Mouse (Mus musculus): Measurements from ENCODE around the gene Srpk2. TPM values are rescaled to one million over a fixed set of nuclear protein-coding genes. Genes with fewer than 3 reads are reported as not detected.

Srpk2 gene
- polyA plus RNA-seq, 1 experiment from 2014 or later: 101 TPM

DNA sequence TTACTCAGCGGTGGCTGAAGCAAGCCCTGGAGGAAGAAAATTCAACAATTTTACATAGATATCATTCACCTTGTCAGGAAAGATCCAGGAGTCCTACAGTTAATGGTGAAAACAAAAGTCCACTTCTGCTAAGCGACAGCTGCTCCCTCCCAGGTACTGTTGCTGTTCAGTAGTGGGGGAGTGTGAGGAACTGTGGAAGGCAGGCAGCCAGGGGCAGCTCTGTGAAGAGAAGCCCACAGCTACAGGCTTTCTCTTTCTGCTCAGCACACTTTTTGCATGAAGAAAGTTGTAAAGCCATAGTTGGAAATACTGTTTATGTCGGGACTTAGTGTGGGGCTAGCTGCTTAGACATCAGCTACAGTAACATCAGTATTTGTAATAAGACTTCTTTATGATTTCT is 188.0 kb downstream of the Srpk2 start:
- no peak overlapping the region for H3K9ac ChIP-seq (replicated peaks; ENCODE audit: low read depth, low read length)
- H3K4me2 ChIP-seq (ENCODE audit: low read length): no peak overlapping the region
- no peak overlapping the region for H3K27ac ChIP-seq (ENCODE audit: low read length)
- no peak for ATAC-seq
- WGBS: 88% methylated on average over 3 of the region's 3 CpGs
- no peaks in the 10 kb centered on the region for H3K27me3 ChIP-seq (replicated peaks; ENCODE audit: control insufficient read depth, insufficient read depth, low read length)
- no peaks in the 10 kb centered on the region; the same call in 1 of the 2 replicates for H3K4me1 ChIP-seq (replicated peaks; ENCODE audit: control insufficient read depth, insufficient read depth, low read length)
- H3K4me3 ChIP-seq (replicated peaks; ENCODE audit: low read length): no peak overlapping the region
- no peaks in the 10 kb centered on the region for H3K9me3 ChIP-seq (ENCODE audit: control insufficient read depth, low read length)
- H3K36me3 ChIP-seq (ENCODE audit: control insufficient read depth, insufficient read depth): peaks cover 67% of the 10 kb centered on the region

DNA sequence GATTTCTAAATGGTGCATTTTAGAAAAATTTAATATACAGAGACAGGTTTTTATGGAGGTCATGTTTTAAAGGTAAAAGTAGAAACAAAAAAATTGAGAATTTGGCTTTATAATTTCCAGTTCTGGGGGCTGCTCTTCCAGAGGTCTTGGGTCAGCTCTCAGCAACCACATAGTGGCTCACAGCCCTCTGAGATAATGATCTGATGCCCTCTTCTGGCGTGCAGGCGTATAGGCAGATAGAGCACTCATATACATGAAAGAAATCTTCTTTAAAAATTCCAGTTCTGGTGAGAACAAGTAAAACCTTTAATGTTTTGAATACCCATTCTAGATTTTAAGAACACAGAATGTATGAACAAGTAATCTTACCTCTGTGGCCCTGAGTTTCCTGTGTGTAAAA is 193.6 kb downstream of the Srpk2 start:
- Histone ChIP-seq H3K4me3 (replicated peaks; ENCODE audit: low read length) (no peak overlapping the region), H3K4me1 (replicated peaks; ENCODE audit: control insufficient read depth, insufficient read depth, low read length) (no peaks in the 10 kb centered on the region; the same call in 1 of the 2 replicates), H3K9ac (replicated peaks; ENCODE audit: low read depth, low read length) (no peak overlapping the region), H3K4me2 (ENCODE audit: low read length) (no peak overlapping the region), H3K36me3 (ENCODE audit: control insufficient read depth, insufficient read depth) (peaks cover 59% of the 10 kb centered on the region), H3K27me3 (replicated peaks; ENCODE audit: control insufficient read depth, insufficient read depth, low read length) (no peaks in the 10 kb centered on the region), H3K9me3 (ENCODE audit: control insufficient read depth, low read length) (no peaks in the 10 kb centered on the region), H3K27ac (ENCODE audit: low read length) (no peak overlapping the region)
- WGBS: 30% methylated on average over 2 of the region's 2 CpGs
- ATAC-seq: peak; percentile 79

GRCm38 (mm10) chr5:23489231-23489630 is 195.2 kb downstream of the Srpk2 start:
- Histone ChIP-seq H3K36me3 (ENCODE audit: control insufficient read depth, insufficient read depth) (peaks cover 48% of the 10 kb centered on the region), H3K9me3 (ENCODE audit: control insufficient read depth, low read length) (no peaks in the 10 kb centered on the region), H3K27ac (ENCODE audit: low read length) (no peak overlapping the region), H3K4me1 (replicated peaks; ENCODE audit: control insufficient read depth, insufficient read depth, low read length) (no peaks in the 10 kb centered on the region; the same call in 1 of the 2 replicates), H3K4me2 (ENCODE audit: low read length) (no peak overlapping the region), H3K9ac (replicated peaks; ENCODE audit: low read depth, low read length) (no peak overlapping the region), H3K27me3 (replicated peaks; ENCODE audit: control insufficient read depth, insufficient read depth, low read length) (no peaks in the 10 kb centered on the region), H3K4me3 (replicated peaks; ENCODE audit: low read length) (no peak overlapping the region)
- 92% methylated on average over 4 of the region's 4 CpGs for WGBS
- ATAC-seq: no peak

GRCm38 (mm10) chr5:23483811-23484210 is 200.6 kb downstream of the Srpk2 start:
- Histone ChIP-seq H3K4me1 (replicated peaks; ENCODE audit: control insufficient read depth, insufficient read depth, low read length) (no peaks in the 10 kb centered on the region), H3K36me3 (ENCODE audit: control insufficient read depth, insufficient read depth) (peaks cover 41% of the 10 kb centered on the region), H3K9ac (replicated peaks; ENCODE audit: low read depth, low read length) (no peak overlapping the region), H3K27me3 (replicated peaks; ENCODE audit: control insufficient read depth, insufficient read depth, low read length) (no peaks in the 10 kb centered on the region), H3K4me3 (replicated peaks; ENCODE audit: low read length) (no peak overlapping the region), H3K9me3 (ENCODE audit: control insufficient read depth, low read length) (no peaks in the 10 kb centered on the region), H3K27ac (ENCODE audit: low read length) (no peak overlapping the region), H3K4me2 (ENCODE audit: low read length) (no peak overlapping the region)
- ATAC-seq: no peak
- WGBS: 86% methylated on average over 7 of the region's 7 CpGs

GRCm38 (mm10) chr5:23473098-23473873 is 211.1 kb downstream of the Srpk2 start:
- no peak for ATAC-seq
- Histone ChIP-seq H3K4me3 (replicated peaks; ENCODE audit: low read length) (no peak overlapping the region), H3K4me2 (ENCODE audit: low read length) (no peak overlapping the region), H3K9ac (replicated peaks; ENCODE audit: low read depth, low read length) (no peak overlapping the region), H3K9me3 (ENCODE audit: control insufficient read depth, low read length) (no peaks in the 10 kb centered on the region), H3K36me3 (ENCODE audit: control insufficient read depth, insufficient read depth) (peaks cover 39% of the 10 kb centered on the region), H3K27me3 (replicated peaks; ENCODE audit: control insufficient read depth, insufficient read depth, low read length) (no peaks in the 10 kb centered on the region), H3K27ac (ENCODE audit: low read length) (no peak overlapping the region), H3K4me1 (replicated peaks; ENCODE audit: control insufficient read depth, insufficient read depth, low read length) (no peaks in the 10 kb centered on the region)
- 79% methylated on average over 6 of the region's 6 CpGs for WGBS

DNA sequence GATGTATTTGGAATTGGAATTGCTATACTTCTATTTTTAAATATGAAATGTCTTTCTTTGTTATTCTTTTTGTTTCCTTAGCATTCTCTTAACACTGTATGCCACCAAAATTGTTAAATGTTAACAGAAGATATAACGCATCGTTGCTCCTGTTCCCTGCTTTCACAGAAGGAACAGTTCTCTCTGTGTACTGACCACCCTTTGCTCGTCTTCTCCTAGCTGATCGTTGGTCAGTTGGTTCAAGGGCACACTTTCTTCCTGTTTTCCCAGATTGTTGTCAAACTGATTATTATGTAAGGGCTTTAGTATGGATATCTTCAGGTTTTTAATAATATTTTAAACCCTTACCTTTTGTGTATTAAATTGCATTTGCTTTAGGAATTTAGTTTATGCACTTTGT is 217.9 kb downstream of the Srpk2 start:
- Histone ChIP-seq H3K4me3 (replicated peaks; ENCODE audit: low read length) (no peak overlapping the region), H3K27ac (ENCODE audit: low read length) (no peak overlapping the region), H3K27me3 (replicated peaks; ENCODE audit: control insufficient read depth, insufficient read depth, low read length) (no peaks in the 10 kb centered on the region), H3K4me1 (replicated peaks; ENCODE audit: control insufficient read depth, insufficient read depth, low read length) (no peaks in the 10 kb centered on the region), H3K9ac (replicated peaks; ENCODE audit: low read depth, low read length) (no peak overlapping the region), H3K36me3 (ENCODE audit: control insufficient read depth, insufficient read depth) (peaks cover 22% of the 10 kb centered on the region), H3K4me2 (ENCODE audit: low read length) (no peak overlapping the region), H3K9me3 (ENCODE audit: control insufficient read depth, low read length) (no peaks in the 10 kb centered on the region)
- WGBS: 89% methylated on average over 4 of the region's 4 CpGs
- ATAC-seq: no peak

DNA sequence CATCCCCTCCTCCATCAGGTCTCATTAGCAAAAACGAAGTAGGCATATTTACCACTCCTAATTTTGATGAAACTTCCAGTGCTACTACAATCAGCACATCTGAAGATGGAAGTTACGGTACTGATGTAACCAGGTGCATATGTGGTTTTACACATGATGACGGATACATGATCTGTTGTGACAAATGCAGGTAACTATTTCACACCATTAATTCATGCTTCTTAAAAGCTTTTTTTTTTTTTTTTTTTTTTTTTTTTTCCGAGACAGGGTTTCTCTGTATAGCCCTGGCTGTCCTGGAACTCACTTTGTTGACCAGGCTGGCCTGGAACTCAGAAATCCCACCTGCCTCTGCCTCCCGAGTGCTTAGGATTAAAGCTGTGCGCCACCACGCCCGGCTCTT is 219.7 kb downstream of the Srpk2 start:
- no peaks in the 10 kb centered on the region for H3K27me3 ChIP-seq (replicated peaks; ENCODE audit: control insufficient read depth, insufficient read depth, low read length)
- H3K4me1 ChIP-seq (replicated peaks; ENCODE audit: control insufficient read depth, insufficient read depth, low read length): no peaks in the 10 kb centered on the region
- H3K27ac ChIP-seq (ENCODE audit: low read length): no peak overlapping the region
- H3K4me3 ChIP-seq (replicated peaks; ENCODE audit: low read length): no peak overlapping the region
- WGBS: 85% methylated on average over 8 of the region's 8 CpGs
- H3K9ac ChIP-seq (replicated peaks; ENCODE audit: low read depth, low read length): no peak overlapping the region
- no peaks in the 10 kb centered on the region for H3K9me3 ChIP-seq (ENCODE audit: control insufficient read depth, low read length)
- peaks cover 13% of the 10 kb centered on the region for H3K36me3 ChIP-seq (ENCODE audit: control insufficient read depth, insufficient read depth)
- no peak for ATAC-seq
- H3K4me2 ChIP-seq (ENCODE audit: low read length): no peak overlapping the region

DNA sequence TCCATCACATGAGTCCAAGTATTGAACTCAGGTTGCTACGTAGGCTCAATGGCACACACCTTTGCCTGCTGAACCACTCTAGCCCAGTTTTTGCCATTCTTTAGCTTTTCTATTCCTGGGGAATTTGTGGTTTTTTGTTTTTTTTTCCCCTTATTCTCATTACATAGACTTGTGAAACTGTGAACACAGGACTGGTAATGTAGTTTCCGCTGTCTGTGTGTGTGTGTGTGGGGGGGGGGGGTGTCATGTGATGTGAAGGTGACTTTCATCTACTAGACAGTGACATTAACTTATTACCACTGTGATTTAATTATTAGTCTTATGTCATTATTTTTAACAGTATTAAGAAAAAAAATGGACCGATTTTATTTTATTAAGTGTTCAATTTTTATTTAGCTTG is 220.2 kb downstream of the Srpk2 start:
- Histone ChIP-seq H3K36me3 (ENCODE audit: control insufficient read depth, insufficient read depth) (peaks cover 13% of the 10 kb centered on the region), H3K4me1 (replicated peaks; ENCODE audit: control insufficient read depth, insufficient read depth, low read length) (no peaks in the 10 kb centered on the region), H3K27ac (ENCODE audit: low read length) (no peak overlapping the region), H3K4me2 (ENCODE audit: low read length) (no peak overlapping the region), H3K9ac (replicated peaks; ENCODE audit: low read depth, low read length) (no peak overlapping the region), H3K4me3 (replicated peaks; ENCODE audit: low read length) (no peak overlapping the region), H3K27me3 (replicated peaks; ENCODE audit: control insufficient read depth, insufficient read depth, low read length) (no peaks in the 10 kb centered on the region), H3K9me3 (ENCODE audit: control insufficient read depth, low read length) (no peaks in the 10 kb centered on the region)
- no peak for ATAC-seq
- 94% methylated on average over 3 of the region's 3 CpGs for WGBS

GRCm38 (mm10) chr5:23461688-23462087 is 222.7 kb downstream of the Srpk2 start:
- 7% methylated on average over 2 of the region's 2 CpGs for WGBS
- H3K9ac ChIP-seq (replicated peaks; ENCODE audit: low read depth, low read length): no peak overlapping the region
- H3K9me3 ChIP-seq (ENCODE audit: control insufficient read depth, low read length): no peaks in the 10 kb centered on the region
- H3K4me1 ChIP-seq (replicated peaks; ENCODE audit: control insufficient read depth, insufficient read depth, low read length): 0 out of 2 replicates have a peak, but pooled peaks cover 5% of the 10 kb centered on the region
- no peak for ATAC-seq
- no peak overlapping the region for H3K4me3 ChIP-seq (replicated peaks; ENCODE audit: low read length)
- H3K4me2 ChIP-seq (ENCODE audit: low read length): no peak overlapping the region
- H3K27me3 ChIP-seq (replicated peaks; ENCODE audit: control insufficient read depth, insufficient read depth, low read length): no peaks in the 10 kb centered on the region
- peaks cover 2% of the 10 kb centered on the region; the same call in 1 of the 2 replicates for H3K36me3 ChIP-seq (ENCODE audit: control insufficient read depth, insufficient read depth)
- H3K27ac ChIP-seq (ENCODE audit: low read length): no peak overlapping the region
